Mouse (Mus musculus): ENCODE results near the gene Gm572. TPM values are rescaled to one million over a fixed set of nuclear protein-coding genes. Genes with fewer than 3 reads are reported as not detected.

Gm572 gene
- not detected for polyA plus RNA-seq (2012; fragmentation: generic; extraction: Trizol)
- long read RNA-seq, experiment 1 = 0 reads
- long read RNA-seq, experiment 2 = 0 reads

DNA sequence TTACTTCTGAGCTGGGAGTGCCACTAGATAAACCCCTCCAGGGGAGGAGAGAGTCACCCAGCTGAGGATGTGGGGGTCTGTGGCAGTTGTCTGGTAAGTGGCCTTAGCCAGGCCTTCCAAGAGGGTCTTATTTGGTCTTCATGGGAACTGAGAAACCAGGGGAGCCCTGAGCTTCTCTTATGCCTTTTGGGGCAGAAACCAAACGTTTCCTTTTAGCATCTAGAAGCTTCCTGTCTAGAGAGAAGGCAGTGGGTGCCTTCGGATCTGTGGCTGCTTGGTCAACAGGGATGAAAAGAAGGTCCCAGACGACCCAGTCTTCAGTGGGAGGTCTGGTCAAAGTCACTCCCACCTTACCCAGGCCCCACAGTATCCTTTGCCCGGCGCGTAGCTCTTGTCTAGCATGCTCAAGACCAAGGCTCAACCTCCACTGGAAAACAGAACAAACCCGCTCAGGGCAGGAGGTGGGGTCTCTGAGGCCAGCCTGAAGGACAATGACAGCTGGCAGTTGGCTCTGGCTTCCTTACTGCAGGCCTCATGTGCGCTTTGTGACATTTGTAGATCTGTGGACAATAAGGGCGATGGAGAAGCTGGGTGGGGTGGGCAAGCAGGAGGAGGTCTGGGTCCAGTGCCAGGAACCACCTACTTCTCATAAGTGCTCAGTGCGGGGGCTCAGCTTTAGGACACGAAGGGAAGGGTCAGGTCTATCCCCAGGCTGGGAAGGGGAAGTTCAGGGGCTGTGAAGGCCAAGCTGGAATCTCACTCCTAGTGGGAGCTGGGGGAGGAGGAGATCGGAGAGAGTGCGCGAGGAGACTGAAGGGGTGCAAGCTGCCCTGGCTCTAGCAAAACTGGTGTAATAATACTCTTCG is at the start of gene Gm572:
Gene Gm572, plus strand, starts transcription at position 27 of the 866 bp plus-strand sequence.
- Histone ChIP-seq H3ac (ENCODE audit: control insufficient read depth, insufficient read length, low read depth) (no peak within 1 kb of the TSS), H3K79me2 (ENCODE audit: control insufficient read depth, insufficient read depth) (no peaks in the 10 kb centered on the region), H3K79me3 (ENCODE audit: low read depth) (no peaks in the 10 kb centered on the region), H3K36me3 (ENCODE audit: control insufficient read depth, insufficient read depth) (no peaks in the 10 kb centered on the region), H3K27me3 (ENCODE audit: control insufficient read depth, insufficient read depth, insufficient read length) (no peaks in the 10 kb centered on the region), H3K4me3 (ENCODE audit: insufficient read depth, poor library complexity, severe bottlenecking) (no peak within 1 kb of the TSS)
- TF ChIP-seq MAX (IDR thresholded peaks at IDR 0.05) = no peak
- TF ChIP-seq CEBPB (IDR thresholded peaks at IDR 0.05; ENCODE audit: low read depth) = no peak
- no peak for TF ChIP-seq FOSL1 (IDR thresholded peaks at IDR 0.05; ENCODE audit: insufficient read depth, low read length, poor library complexity, severe bottlenecking)
- TF ChIP-seq USF1 (IDR thresholded peaks at IDR 0.05; ENCODE audit: low read depth) = no peak
- TF ChIP-seq MYOD1 (IDR thresholded peaks at IDR 0.05; ENCODE audit: control insufficient read depth, insufficient read length, low read depth) = no peak
- no peak for TF ChIP-seq MYOG (IDR thresholded peaks at IDR 0.05; ENCODE audit: control insufficient read depth, extremely low read depth, insufficient read length)
- no peak for TF ChIP-seq CTCF (IDR thresholded peaks at IDR 0.05; ENCODE audit: control insufficient read depth, insufficient read depth, insufficient read length)

DNA sequence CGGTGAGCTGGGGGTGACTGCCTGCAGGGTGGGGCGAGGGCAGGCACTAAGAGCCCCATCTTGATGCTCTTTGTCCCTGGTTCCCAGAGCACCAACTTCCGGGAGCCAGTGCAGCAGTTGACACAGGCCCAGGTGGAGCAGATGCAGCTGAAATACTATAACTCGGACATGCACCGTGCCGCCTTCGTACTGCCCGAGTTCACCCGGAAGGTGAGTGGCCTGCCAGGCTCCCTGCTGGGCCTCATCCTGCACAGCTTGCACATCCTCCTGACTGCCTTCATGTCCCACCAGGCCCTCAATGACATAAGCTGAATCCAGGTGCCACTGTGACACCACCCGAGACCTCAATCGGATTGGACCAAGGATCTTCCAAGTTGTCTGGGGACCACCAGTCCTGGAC is 49.1 kb upstream of the Gm572 start:
- peaks cover 26% of the 10 kb centered on the region for H3K79me3 ChIP-seq (ENCODE audit: low read depth)
- no peaks in the 10 kb centered on the region for H3K27me3 ChIP-seq (ENCODE audit: control insufficient read depth, insufficient read depth, insufficient read length)
- TF ChIP-seq FOSL1 (IDR thresholded peaks at IDR 0.05; ENCODE audit: insufficient read depth, low read length, poor library complexity, severe bottlenecking) (no peak), CTCF (IDR thresholded peaks at IDR 0.05; ENCODE audit: control insufficient read depth, insufficient read depth, insufficient read length) (no peak), MAX (IDR thresholded peaks at IDR 0.05) (no peak), CEBPB (IDR thresholded peaks at IDR 0.05; ENCODE audit: low read depth) (no peak), MYOD1 (IDR thresholded peaks at IDR 0.05; ENCODE audit: control insufficient read depth, insufficient read length, low read depth) (no peak)
- H3K79me2 ChIP-seq (ENCODE audit: control insufficient read depth, insufficient read depth) = peaks cover 47% of the 10 kb centered on the region
- no peak overlapping the region for H3ac ChIP-seq (ENCODE audit: control insufficient read depth, insufficient read length, low read depth)
- H3K36me3 ChIP-seq (ENCODE audit: control insufficient read depth, insufficient read depth) = peaks cover 59% of the 10 kb centered on the region
- H3K4me3 ChIP-seq (ENCODE audit: insufficient read depth, poor library complexity, severe bottlenecking) = no peak overlapping the region

DNA sequence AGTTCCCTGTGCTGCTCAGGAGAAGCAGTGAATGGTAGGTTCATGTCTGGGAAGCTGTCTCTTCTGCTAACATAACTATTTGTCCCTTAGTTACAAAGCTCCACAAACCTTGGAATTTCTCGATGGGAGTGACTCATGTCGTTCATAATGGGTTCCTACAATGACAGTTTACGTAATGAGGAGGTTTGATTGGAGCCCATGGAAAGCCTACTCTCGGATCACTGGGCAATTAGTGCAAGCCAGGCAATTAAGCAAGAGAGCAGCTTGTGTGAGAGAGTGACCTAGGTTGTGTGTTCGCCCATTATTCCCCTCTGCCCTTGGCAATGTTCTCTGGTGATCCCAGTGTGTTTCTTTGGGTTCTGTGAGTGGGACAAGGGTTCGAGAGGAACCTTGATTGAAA is 47.2 kb upstream of the Gm572 start:
- Histone ChIP-seq H3K36me3 (ENCODE audit: control insufficient read depth, insufficient read depth) (peaks cover 63% of the 10 kb centered on the region), H3K4me3 (ENCODE audit: insufficient read depth, poor library complexity, severe bottlenecking) (no peak overlapping the region), H3ac (ENCODE audit: control insufficient read depth, insufficient read length, low read depth) (no peak overlapping the region), H3K27me3 (ENCODE audit: control insufficient read depth, insufficient read depth, insufficient read length) (no peaks in the 10 kb centered on the region), H3K79me2 (ENCODE audit: control insufficient read depth, insufficient read depth) (peaks cover 47% of the 10 kb centered on the region), H3K79me3 (ENCODE audit: low read depth) (peaks cover 26% of the 10 kb centered on the region)
- no peak for TF ChIP-seq CTCF (IDR thresholded peaks at IDR 0.05; ENCODE audit: control insufficient read depth, insufficient read depth, insufficient read length)
- TF ChIP-seq MYOD1 (IDR thresholded peaks at IDR 0.05; ENCODE audit: control insufficient read depth, insufficient read length, low read depth) = no peak
- TF ChIP-seq MAX (IDR thresholded peaks at IDR 0.05) = no peak
- no peak for TF ChIP-seq USF1 (IDR thresholded peaks at IDR 0.05; ENCODE audit: low read depth)
- no peak for TF ChIP-seq FOSL1 (IDR thresholded peaks at IDR 0.05; ENCODE audit: insufficient read depth, low read length, poor library complexity, severe bottlenecking)
- TF ChIP-seq CEBPB (IDR thresholded peaks at IDR 0.05; ENCODE audit: low read depth) = no peak
- no peak for TF ChIP-seq MYOG (IDR thresholded peaks at IDR 0.05; ENCODE audit: control insufficient read depth, extremely low read depth, insufficient read length)

DNA sequence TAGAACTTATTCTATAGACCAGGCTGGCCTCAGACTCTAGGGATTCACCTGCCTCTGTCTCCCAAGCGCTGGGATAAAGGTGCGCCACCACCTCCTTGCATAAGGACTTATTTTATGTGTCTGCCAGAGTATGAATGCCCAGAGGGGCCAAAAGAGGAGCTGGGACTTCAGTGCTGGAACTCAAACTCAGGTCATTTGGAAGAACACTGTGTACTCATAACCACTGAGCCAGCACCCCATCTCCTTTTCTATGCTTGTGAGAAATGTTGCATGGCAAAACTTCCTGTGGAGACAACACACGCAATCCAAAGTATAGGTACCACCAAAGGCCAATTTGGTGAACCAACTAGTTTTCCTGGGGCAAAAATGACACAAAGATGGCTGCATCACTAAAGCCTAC is 46.4 kb upstream of the Gm572 start:
- H3K79me3 ChIP-seq (ENCODE audit: low read depth) = peaks cover 26% of the 10 kb centered on the region
- H3K36me3 ChIP-seq (ENCODE audit: control insufficient read depth, insufficient read depth) = peaks cover 63% of the 10 kb centered on the region
- peaks cover 43% of the 10 kb centered on the region for H3K79me2 ChIP-seq (ENCODE audit: control insufficient read depth, insufficient read depth)
- no peaks in the 10 kb centered on the region for H3K27me3 ChIP-seq (ENCODE audit: control insufficient read depth, insufficient read depth, insufficient read length)
- H3K4me3 ChIP-seq (ENCODE audit: insufficient read depth, poor library complexity, severe bottlenecking) = no peak overlapping the region
- TF ChIP-seq MAX (IDR thresholded peaks at IDR 0.05) (no peak), CTCF (IDR thresholded peaks at IDR 0.05; ENCODE audit: control insufficient read depth, insufficient read depth, insufficient read length) (no peak), USF1 (IDR thresholded peaks at IDR 0.05; ENCODE audit: low read depth) (no peak), MYOG (IDR thresholded peaks at IDR 0.05; ENCODE audit: control insufficient read depth, extremely low read depth, insufficient read length) (no peak), MYOD1 (IDR thresholded peaks at IDR 0.05; ENCODE audit: control insufficient read depth, insufficient read length, low read depth) (no peak), FOSL1 (IDR thresholded peaks at IDR 0.05; ENCODE audit: insufficient read depth, low read length, poor library complexity, severe bottlenecking) (no peak), CEBPB (IDR thresholded peaks at IDR 0.05; ENCODE audit: low read depth) (no peak)
- H3ac ChIP-seq (ENCODE audit: control insufficient read depth, insufficient read length, low read depth) = no peak overlapping the region

DNA sequence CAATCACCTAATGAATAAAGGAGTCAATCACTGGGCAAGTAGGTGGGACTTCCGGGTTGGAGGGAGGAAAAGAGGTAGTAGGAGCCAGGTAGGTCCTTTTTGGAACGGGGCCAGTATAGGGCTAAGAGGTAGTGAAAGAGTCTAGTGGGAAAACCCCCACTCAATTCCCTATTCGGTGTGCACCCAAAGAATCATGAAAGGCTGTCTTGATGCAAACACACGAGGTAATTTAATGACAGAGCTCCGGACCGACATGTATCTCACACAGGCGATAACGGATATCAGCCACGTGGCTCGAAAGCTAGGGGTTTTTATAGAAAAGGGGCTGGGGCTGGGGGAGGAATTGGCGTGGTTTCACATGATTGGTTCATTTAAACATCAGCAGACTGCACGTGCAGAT is 44.3 kb upstream of the Gm572 start:
- Histone ChIP-seq H3K36me3 (ENCODE audit: control insufficient read depth, insufficient read depth) (peaks cover 50% of the 10 kb centered on the region), H3K27me3 (ENCODE audit: control insufficient read depth, insufficient read depth, insufficient read length) (no peaks in the 10 kb centered on the region)

More for the DNA sequence above, 44.3 kb upstream of the Gm572 start:
- no peak for TF ChIP-seq CEBPB (IDR thresholded peaks at IDR 0.05; ENCODE audit: low read depth)
- TF ChIP-seq CTCF (IDR thresholded peaks at IDR 0.05; ENCODE audit: control insufficient read depth, insufficient read depth, insufficient read length) = no peak
- TF ChIP-seq MYOG (IDR thresholded peaks at IDR 0.05; ENCODE audit: control insufficient read depth, extremely low read depth, insufficient read length) = no peak
- TF ChIP-seq USF1 (IDR thresholded peaks at IDR 0.05; ENCODE audit: low read depth) = no peak
- no peak for TF ChIP-seq MYOD1 (IDR thresholded peaks at IDR 0.05; ENCODE audit: control insufficient read depth, insufficient read length, low read depth)
- TF ChIP-seq MAX (IDR thresholded peaks at IDR 0.05) = no peak
- no peak for TF ChIP-seq FOSL1 (IDR thresholded peaks at IDR 0.05; ENCODE audit: insufficient read depth, low read length, poor library complexity, severe bottlenecking)
- Histone ChIP-seq H3ac (ENCODE audit: control insufficient read depth, insufficient read length, low read depth) (no peak overlapping the region), H3K4me3 (ENCODE audit: insufficient read depth, poor library complexity, severe bottlenecking) (no peak overlapping the region), H3K79me2 (ENCODE audit: control insufficient read depth, insufficient read depth) (peaks cover 22% of the 10 kb centered on the region), H3K79me3 (ENCODE audit: low read depth) (peaks cover 7% of the 10 kb centered on the region)
